ENCODE assay signal across 33 mouse cellular contexts in genomic region chr1:179651224-179651623, GRCm38 (mm10). TPM values are rescaled to one million over a fixed set of nuclear protein-coding genes. Genes with fewer than 3 reads are reported as not detected.
DNase-seq lines count a peak whose midpoint lies in the region; ATAC-seq and TF ChIP-seq lines count a peak whose summit lies in the region.
"Had no signal": no experiment of that assay in that cellular context is flagged by ENCODE, and none has a peak within 500 bp of the region (broad histone marks: within the 10 kb centered on the region; RNA-seq: fewer than 3 reads in every experiment).

No protein-coding gene starts in this region.

- H3K9me3 ChIP-seq in heart, embryonic 12.5 days (replicated peaks) = no peaks in the 10 kb centered on the region
- H3K9me3 ChIP-seq in hindbrain, embryonic 11.5 days (ENCODE audit: control insufficient read depth, low read length) = no peaks in the 10 kb centered on the region
- H3K9me3 ChIP-seq: forebrain, embryonic 12.5 days; limb, embryonic 10.5 days; limb, embryonic 15.5 days; liver, embryonic 13.5 days; midbrain, embryonic 12.5 days; neural tube, embryonic 12.5 days; stomach, embryonic 15.5 days had no signal

- H3K4me1 ChIP-seq in heart, embryonic 12.5 days (replicated peaks) = peaks cover 3% of the 10 kb centered on the region; the same call in 1 of the 2 replicates
- H3K4me1 ChIP-seq in spleen, adult 2 months (ENCODE audit: control insufficient read depth, insufficient read depth, insufficient read length) = no peaks in the 10 kb centered on the region
- H3K4me1 ChIP-seq in small intestine, adult 2 months (ENCODE audit: control insufficient read depth, insufficient read depth, insufficient read length, low read length) = peaks cover 13% of the 10 kb centered on the region; the same call in 1 of the 2 replicates
- no peaks in the 10 kb centered on the region for H3K4me1 ChIP-seq in hindbrain, embryonic 11.5 days (replicated peaks; ENCODE audit: control insufficient read depth, insufficient read depth, low read length)
- H3K4me1 ChIP-seq: forebrain, embryonic 12.5 days; limb, embryonic 10.5 days; limb, embryonic 15.5 days; midbrain, embryonic 12.5 days; neural tube, embryonic 12.5 days; stomach, embryonic 15.5 days had no signal

- no peak for TF ChIP-seq POLR2A in spleen, adult 2 months (IDR thresholded peaks at IDR 0.05; ENCODE audit: low read depth, low read length)
- no peak for TF ChIP-seq POLR2A in small intestine, adult 2 months (IDR thresholded peaks at IDR 0.05; ENCODE audit: low read depth, low read length)

- no peaks in the 10 kb centered on the region for H3K27me3 ChIP-seq in heart, embryonic 12.5 days (replicated peaks)
- no peaks in the 10 kb centered on the region for H3K27me3 ChIP-seq in spleen, adult 2 months (ENCODE audit: control insufficient read depth, insufficient read depth, low read length)
- H3K27me3 ChIP-seq in small intestine, adult 2 months (ENCODE audit: control insufficient read depth, insufficient read depth, low read length) = no peaks in the 10 kb centered on the region
- no peaks in the 10 kb centered on the region for H3K27me3 ChIP-seq in hindbrain, embryonic 11.5 days (ENCODE audit: control insufficient read depth, insufficient read depth, low read length)
- H3K27me3 ChIP-seq: forebrain, embryonic 12.5 days; limb, embryonic 15.5 days; megakaryocyte, embryonic 14.5 days; midbrain, embryonic 12.5 days; neural tube, embryonic 12.5 days; stomach, embryonic 15.5 days had no signal

- DNase-seq in heart, adult 11 months = peak; percentile 43
- no peak for DNase-seq in spleen, adult 2 months (ENCODE audit: low read depth in 1 of 2, low spot score in 2 of 2)
- no peak for DNase-seq in spleen, adult 18-20 months
- peak; percentile 70 for DNase-seq in R1 (ENCODE audit: low read depth, low spot score)
- DNase-seq in hindbrain, embryonic 11.5 days (ENCODE audit: low spot score) = no peak
- no peak for DNase-seq in embryo, embryonic 10.5 days (ENCODE audit: low spot score)
- DNase-seq: adrenal gland, postnatal 10 days; cerebellum, adult 11-12 months; cerebellum, adult 9-11 months; forebrain, postnatal 0 days; gastrocnemius, postnatal 25 days; heart, adult 18-20 months; heart, postnatal 4 days; kidney, adult 2 months; layer of hippocampus, postnatal 36 days; liver, embryonic 13.5 days; lung, adult 18-20 months; lung, postnatal 4 days; right cerebral cortex, postnatal 14 days had no signal

- no peak overlapping the region for H3K27ac ChIP-seq in heart, embryonic 12.5 days (ENCODE audit: poor library complexity, severe bottlenecking)
- 0 out of 2 replicates have a peak overlapping the region, but pooled peaks have one; percentile 15 for H3K27ac ChIP-seq in spleen, adult 2 months (ENCODE audit: insufficient read depth, low read length)
- H3K27ac ChIP-seq in small intestine, adult 2 months (ENCODE audit: insufficient read depth, low read depth, low read length) = peak overlapping the region; percentile 79
- no peak overlapping the region for H3K27ac ChIP-seq in hindbrain, embryonic 11.5 days (ENCODE audit: low read depth, low read length)
- H3K27ac ChIP-seq: forebrain, embryonic 12.5 days; hindbrain, embryonic 14.5 days; kidney, postnatal 0 days; limb, embryonic 10.5 days; limb, embryonic 15.5 days; liver, embryonic 13.5 days; midbrain, embryonic 12.5 days; neural tube, embryonic 12.5 days; stomach, embryonic 15.5 days had no signal

- no peak overlapping the region for H3K4me2 ChIP-seq in heart, embryonic 12.5 days
- H3K4me2 ChIP-seq in hindbrain, embryonic 11.5 days (replicated peaks; ENCODE audit: low read depth, low read length) = no peak overlapping the region
- H3K4me2 ChIP-seq: forebrain, embryonic 12.5 days; heart, embryonic 11.5 days; hindbrain, embryonic 14.5 days; limb, embryonic 15.5 days; liver, embryonic 13.5 days; midbrain, embryonic 12.5 days; neural tube, embryonic 12.5 days; stomach, embryonic 15.5 days had no signal

- ATAC-seq in heart, embryonic 12.5 days (ENCODE audit: insufficient number of reproducible peaks, low FRiP score) = no peak
- ATAC-seq in hindbrain, embryonic 11.5 days (ENCODE audit: low FRiP score) = no peak
- ATAC-seq: forebrain, postnatal 0 days had no signal

- 70% methylated on average over 5 of the region's 5 CpGs for WGBS in heart, embryonic 12.5 days
- 97% methylated on average over 5 of the region's 5 CpGs for WGBS in spleen, adult 2 months
- WGBS in small intestine, adult 2 months = 75% methylated on average over 5 of the region's 5 CpGs
- WGBS in hindbrain, embryonic 11.5 days = 78% methylated on average over 5 of the region's 5 CpGs

- no peak overlapping the region for H3K4me3 ChIP-seq in heart, embryonic 12.5 days
- no peak overlapping the region for H3K4me3 ChIP-seq in spleen, adult 2 months (ENCODE audit: extremely low read depth, insufficient read depth, insufficient read length)
- H3K4me3 ChIP-seq in small intestine, adult 2 months (ENCODE audit: low read depth, low read length) = no peak overlapping the region
- no peak overlapping the region for H3K4me3 ChIP-seq in hindbrain, embryonic 11.5 days (ENCODE audit: low read depth, low read length)
- H3K4me3 ChIP-seq: erythroblast, embryonic 14.5 days; forebrain, embryonic 12.5 days; limb, embryonic 10.5 days; limb, embryonic 15.5 days; liver, embryonic 13.5 days; megakaryocyte, embryonic 14.5 days; midbrain, embryonic 12.5 days; myocyte; neural tube, embryonic 12.5 days; stomach, embryonic 15.5 days had no signal

- TF ChIP-seq CTCF in spleen, adult 2 months (IDR thresholded peaks at IDR 0.05; ENCODE audit: extremely low read depth, insufficient read depth, insufficient read length, insufficient replicate concordance) = no peak
- TF ChIP-seq CTCF in small intestine, adult 2 months (IDR thresholded peaks at IDR 0.05; ENCODE audit: extremely low read depth, insufficient read length, insufficient replicate concordance, low read depth, low read length) = no peak

- no peaks in the 10 kb centered on the region for H3K36me3 ChIP-seq in heart, embryonic 12.5 days
- H3K36me3 ChIP-seq in spleen, adult 2 months (ENCODE audit: control insufficient read depth, insufficient read depth, low read length) = no peaks in the 10 kb centered on the region
- no peaks in the 10 kb centered on the region for H3K36me3 ChIP-seq in small intestine, adult 2 months (ENCODE audit: control insufficient read depth, insufficient read depth, low read length)
- no peaks in the 10 kb centered on the region for H3K36me3 ChIP-seq in hindbrain, embryonic 11.5 days (ENCODE audit: control insufficient read depth, insufficient read depth, low read length)
- H3K36me3 ChIP-seq: forebrain, embryonic 12.5 days; limb, embryonic 10.5 days; limb, embryonic 15.5 days; liver, embryonic 13.5 days; midbrain, embryonic 12.5 days; neural tube, embryonic 12.5 days; stomach, embryonic 15.5 days had no signal

- no peak overlapping the region for H3K9ac ChIP-seq in heart, embryonic 12.5 days
- H3K9ac ChIP-seq in hindbrain, embryonic 11.5 days (ENCODE audit: low read depth, low read length) = no peak overlapping the region
- H3K9ac ChIP-seq: forebrain, embryonic 12.5 days; forebrain, postnatal 0 days; hindbrain, embryonic 14.5 days; limb, embryonic 15.5 days; liver, embryonic 13.5 days; midbrain, embryonic 12.5 days; neural tube, embryonic 12.5 days; stomach, embryonic 15.5 days had no signal

RNA-seq across cellular contexts. Expression of gene Sccpdh, which starts 16.8 kb away (rescaled TPM):
- polyA plus RNA-seq in heart, embryonic 12.5 days (2016; fragmentation: Nextera tagmentation; extraction: Ambion mirVana) = 86.9 and 91.4 TPM in 2 replicates
- 1.4 and 1.8 TPM in 2 replicates for polyA plus RNA-seq in spleen, adult 2 months (2012; rRNA removed)
- 8.3 and 8.4 TPM in 2 replicates for polyA plus RNA-seq in small intestine, adult 2 months (2012; rRNA removed)
- 112 and 119 TPM in 2 replicates for polyA plus RNA-seq in hindbrain, embryonic 11.5 days (2014; fragmentation: Nextera tagmentation; extraction: Ambion mirVana)
- polyA plus RNA-seq: erythroblast, embryonic 14.5 days had no signal

Comparison
In these comparisons a context has a peak if more than half of its experiments do, and no peak if none do; other contexts are left out.
1. DNase-seq: peak in heart, adult 11 months (single experiment) and R1 (single experiment); none in spleen, adult 2 months (0 of 2), spleen, adult 18-20 months (0 of 2), hindbrain, embryonic 11.5 days (single experiment) and embryo, embryonic 10.5 days (single experiment).
2. H3K27ac ChIP-seq: peak in spleen, adult 2 months (single experiment) and small intestine, adult 2 months (single experiment); none in heart, embryonic 12.5 days (single experiment) and hindbrain, embryonic 11.5 days (single experiment).